21 mouse cellular contexts compared by ENCODE assay signal in the genomic region with DNA sequence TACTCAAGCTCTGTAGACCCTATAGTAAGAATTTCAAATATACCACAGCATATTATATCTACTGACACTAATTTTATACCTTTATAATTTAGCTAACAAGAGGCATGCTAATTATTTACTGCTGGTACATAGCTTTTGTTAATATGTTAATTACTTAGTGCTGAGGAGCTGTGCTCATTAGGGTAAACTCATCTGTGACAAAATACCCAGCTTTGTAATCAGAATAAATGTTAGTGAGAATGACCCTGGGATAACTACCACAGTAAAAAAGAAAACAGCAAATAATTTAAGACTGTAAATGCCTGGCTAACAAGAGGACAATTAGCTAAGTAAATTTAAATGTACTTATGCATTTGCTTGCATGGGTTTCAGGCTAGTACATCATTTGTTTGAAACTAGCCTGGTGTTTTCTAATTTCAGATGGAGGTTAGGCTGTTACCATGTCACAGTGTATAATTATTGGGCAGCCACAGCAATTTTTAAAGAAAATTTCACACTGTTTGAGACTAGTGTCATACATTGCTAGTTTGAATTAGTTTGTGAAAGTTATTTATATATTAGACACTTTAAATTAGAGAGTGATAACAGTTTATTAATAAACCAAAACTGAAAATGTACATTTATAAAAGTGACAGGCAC.
DNase-seq lines count a peak whose midpoint lies in the region; ATAC-seq and TF ChIP-seq lines count a peak whose summit lies in the region.
"Had no signal": no experiment of that assay in that cellular context is flagged by ENCODE, and none has a peak within 500 bp of the region (broad histone marks: within the 10 kb centered on the region; RNA-seq: fewer than 3 reads in every experiment).

No protein-coding gene starts in this region.

- H3K9me3 ChIP-seq in forebrain, embryonic 11.5 days (ENCODE audit: control insufficient read depth, low read length): no peaks in the 10 kb centered on the region
- H3K9me3 ChIP-seq in forebrain, postnatal 0 days (ENCODE audit: low read length): no peaks in the 10 kb centered on the region
- H3K9me3 ChIP-seq in forebrain, embryonic 13.5 days (replicated peaks): no peaks in the 10 kb centered on the region
- no peaks in the 10 kb centered on the region for H3K9me3 ChIP-seq in forebrain, embryonic 10.5 days
- no peaks in the 10 kb centered on the region for H3K9me3 ChIP-seq in forebrain, embryonic 14.5 days (replicated peaks; ENCODE audit: control insufficient read depth, low read length)
- H3K9me3 ChIP-seq: embryonic facial prominence, embryonic 10.5 days; embryonic facial prominence, embryonic 12.5 days had no signal

- TF ChIP-seq CTCF in forebrain, postnatal 0 days (IDR thresholded peaks at IDR 0.05; ENCODE audit: low read depth): no peak

- H3K27ac ChIP-seq in forebrain, embryonic 11.5 days (ENCODE audit: low read depth, low read length): no peak overlapping the region
- H3K27ac ChIP-seq in forebrain, postnatal 0 days (ENCODE audit: low read depth, low read length): no peak overlapping the region
- no peak overlapping the region for H3K27ac ChIP-seq in forebrain, embryonic 13.5 days
- H3K27ac ChIP-seq in forebrain, embryonic 10.5 days: no peak overlapping the region
- H3K27ac ChIP-seq in forebrain, embryonic 14.5 days (ENCODE audit: low read depth, low read length): no peak overlapping the region
- H3K27ac ChIP-seq: embryonic facial prominence, embryonic 10.5 days; embryonic facial prominence, embryonic 12.5 days had no signal

- peak; percentile 71 for ATAC-seq in forebrain, embryonic 11.5 days (replicated peaks; ENCODE audit: low FRiP score)
- ATAC-seq in forebrain, postnatal 0 days: no peak
- peak; percentile 78; the same call in 1 of the 2 replicates for ATAC-seq in forebrain, embryonic 13.5 days
- ATAC-seq in forebrain, embryonic 14.5 days: peak; percentile 81
- ATAC-seq: CD4-positive, CD25-positive, alpha-beta regulatory T cell, adult 4 months had no signal

- no peak overlapping the region for H3K4me2 ChIP-seq in forebrain, embryonic 11.5 days (ENCODE audit: low read depth, low read length, severe bottlenecking)
- H3K4me2 ChIP-seq in forebrain, postnatal 0 days (ENCODE audit: low read depth): no peak overlapping the region
- H3K4me2 ChIP-seq in forebrain, embryonic 13.5 days: no peak overlapping the region
- no peak overlapping the region for H3K4me2 ChIP-seq in forebrain, embryonic 14.5 days (ENCODE audit: low read length)
- H3K4me2 ChIP-seq: embryonic facial prominence, embryonic 12.5 days had no signal

- no peaks in the 10 kb centered on the region for H3K27me3 ChIP-seq in forebrain, embryonic 11.5 days (ENCODE audit: control insufficient read depth, insufficient read depth, low read length)
- no peaks in the 10 kb centered on the region for H3K27me3 ChIP-seq in forebrain, postnatal 0 days (ENCODE audit: insufficient read depth, low read length)
- H3K27me3 ChIP-seq in forebrain, embryonic 13.5 days: no peaks in the 10 kb centered on the region
- H3K27me3 ChIP-seq in forebrain, embryonic 10.5 days (ENCODE audit: poor library complexity, severe bottlenecking): no peaks in the 10 kb centered on the region
- no peaks in the 10 kb centered on the region for H3K27me3 ChIP-seq in forebrain, embryonic 14.5 days (replicated peaks; ENCODE audit: control insufficient read depth, insufficient read depth, low read length)
- H3K27me3 ChIP-seq: CH12.LX; embryonic facial prominence, embryonic 12.5 days had no signal

- no peaks in the 10 kb centered on the region for H3K36me3 ChIP-seq in forebrain, embryonic 11.5 days (ENCODE audit: control insufficient read depth, insufficient read depth, low read length)
- H3K36me3 ChIP-seq in forebrain, postnatal 0 days (ENCODE audit: insufficient read depth): no peaks in the 10 kb centered on the region
- H3K36me3 ChIP-seq in forebrain, embryonic 13.5 days (ENCODE audit: poor library complexity, severe bottlenecking): no peaks in the 10 kb centered on the region
- no peaks in the 10 kb centered on the region for H3K36me3 ChIP-seq in forebrain, embryonic 10.5 days (replicated peaks)
- H3K36me3 ChIP-seq in forebrain, embryonic 14.5 days (ENCODE audit: control insufficient read depth, insufficient read depth, low read length): no peaks in the 10 kb centered on the region
- H3K36me3 ChIP-seq: embryonic facial prominence, embryonic 10.5 days; embryonic facial prominence, embryonic 12.5 days; G1E had no signal

- no peak for DNase-seq in forebrain, embryonic 11.5 days (ENCODE audit: low spot score)
- DNase-seq in forebrain, postnatal 0 days: no peak
- DNase-seq in forebrain, embryonic 10.5 days (ENCODE audit: extremely low spot score, low spot score): no peak
- peak; percentile 44 for DNase-seq in forebrain, embryonic 14.5 days (ENCODE audit: low spot score)
- no peak for DNase-seq in spleen, postnatal 14 days (ENCODE audit: low spot score in 2 of 2)
- no peak for DNase-seq in liver
- DNase-seq: adrenal gland, adult 2 months; adrenal gland, postnatal 10 days; adrenal gland, postnatal 25 days; B cell, adult 2 months; cerebellum, adult 11-12 months; cerebellum, adult 2 months; cerebellum, adult 9-10 months; cerebellum, postnatal 10 days; cerebellum, postnatal 25 days had no signal

- H3K4me3 ChIP-seq in forebrain, embryonic 11.5 days (ENCODE audit: low read depth, low read length): no peak overlapping the region
- H3K4me3 ChIP-seq in forebrain, postnatal 0 days (ENCODE audit: low read depth, low read length): no peak overlapping the region
- no peak overlapping the region for H3K4me3 ChIP-seq in forebrain, embryonic 13.5 days
- H3K4me3 ChIP-seq in forebrain, embryonic 10.5 days: no peak overlapping the region
- H3K4me3 ChIP-seq in forebrain, embryonic 14.5 days (ENCODE audit: low read depth, low read length): no peak overlapping the region
- H3K4me3 ChIP-seq: embryonic facial prominence, embryonic 10.5 days; embryonic facial prominence, embryonic 12.5 days had no signal

- H3K9ac ChIP-seq in forebrain, embryonic 11.5 days (ENCODE audit: low read length): no peak overlapping the region
- H3K9ac ChIP-seq in forebrain, postnatal 0 days: no peak overlapping the region
- H3K9ac ChIP-seq in forebrain, embryonic 13.5 days: no peak overlapping the region
- H3K9ac ChIP-seq in forebrain, embryonic 14.5 days (ENCODE audit: low read length): no peak overlapping the region
- H3K9ac ChIP-seq: embryonic facial prominence, embryonic 12.5 days had no signal

- no peaks in the 10 kb centered on the region for H3K4me1 ChIP-seq in forebrain, embryonic 11.5 days (replicated peaks; ENCODE audit: control insufficient read depth, insufficient read depth, low read length)
- no peaks in the 10 kb centered on the region for H3K4me1 ChIP-seq in forebrain, postnatal 0 days (ENCODE audit: insufficient read depth)
- H3K4me1 ChIP-seq in forebrain, embryonic 13.5 days: no peaks in the 10 kb centered on the region
- H3K4me1 ChIP-seq in forebrain, embryonic 10.5 days: no peaks in the 10 kb centered on the region
- H3K4me1 ChIP-seq in forebrain, embryonic 14.5 days (ENCODE audit: control insufficient read depth, insufficient read depth, low read length): no peaks in the 10 kb centered on the region
- H3K4me1 ChIP-seq: embryonic facial prominence, embryonic 10.5 days; embryonic facial prominence, embryonic 12.5 days had no signal
